Mouse (Mus musculus) CH12.LX (cell line): ENCODE results near the gene Mark4.

Experiments used
- CTCF ChIP-seq, 2 experiments: IDR thresholded peaks in 1 of 2; conservative IDR thresholded peaks in 1 of 2; 2 replicates each; pipeline ENCODE4 v1.5.1; 2011 to 2012; ENCODE audit warnings: low read depth in 2 of 2, low read length in 2 of 2, improper control_type of control experiment in 1 of 2, inconsistent platforms in 1 of 2, mild to moderate bottlenecking in 1 of 2, moderate library complexity in 1 of 2
- GABPA ChIP-seq: IDR thresholded peaks from 2 replicates; pipeline ENCODE4 v1.6.1; 2012; ENCODE audit warnings: low read depth, low read length, improper control_type of control experiment, inconsistent platforms; ENCODE audit not compliant: insufficient replicate concordance
- NELFE ChIP-seq: IDR thresholded peaks from 2 replicates; pipeline ENCODE4 v1.6.1; 2011; ENCODE audit warnings: low read depth, low read length, improper control_type of control experiment
- POLR2A ChIP-seq: IDR thresholded peaks from 2 replicates; pipeline ENCODE4 v1.6.1; 2011; ENCODE audit warnings: low read depth, mild to moderate bottlenecking, improper control_type of control experiment, low read length
- SIN3A ChIP-seq: IDR thresholded peaks from 2 replicates; pipeline ENCODE4 v1.6.1; 2012; ENCODE audit warnings: low read length, improper control_type of control experiment, inconsistent platforms

DNA sequence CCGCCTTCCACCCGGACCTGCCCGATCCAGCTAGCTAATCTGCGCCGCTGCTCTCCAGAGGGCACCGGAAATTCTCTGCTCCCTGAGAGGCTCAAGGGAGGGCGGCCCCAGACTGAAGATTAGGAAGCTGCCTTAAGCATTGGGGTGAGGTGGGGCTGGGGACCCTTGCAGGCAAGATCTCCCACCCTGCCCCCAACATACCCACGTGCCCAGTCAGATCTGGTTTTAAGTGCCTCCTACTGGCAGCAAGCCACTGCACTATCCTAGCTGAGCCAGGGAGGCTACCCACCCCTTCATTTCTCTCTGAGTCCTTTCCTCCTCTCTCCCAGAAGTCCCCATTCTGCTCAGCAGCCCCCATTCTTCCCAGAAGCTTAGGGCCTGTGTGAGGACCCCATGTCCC is 80.6 kb downstream of the Mark4 start:
- no peak for TF ChIP-seq CTCF (conservative IDR thresholded peaks at IDR 0.05 in 1 of 2, IDR thresholded peaks at IDR 0.05 in 1 of 2; ENCODE audit: low read depth in 2 of 2, low read length in 2 of 2)
- TF ChIP-seq SIN3A = no peak
- TF ChIP-seq POLR2A = no peak
- TF ChIP-seq NELFE = no peak
- no peak for TF ChIP-seq GABPA
